Mouse (Mus musculus) embryonic fibroblast, embryonic 13.5 days (primary cell): ENCODE data around the gene Tmem164.

Experiments
- CTCF ChIP-seq: IDR thresholded peaks from 2 replicates; pipeline ENCODE4 v1.5.1; 2011; ENCODE audit warnings: mild to moderate bottlenecking, control low read depth, low read length, moderate library complexity, borderline replicate concordance; ENCODE audit not compliant: insufficient read depth
- POLR2A ChIP-seq: IDR thresholded peaks from 2 replicates; pipeline ENCODE4 v1.6.1; 2011; ENCODE audit warnings: low read depth, mild to moderate bottlenecking, control low read depth, low read length, moderate library complexity

DNA sequence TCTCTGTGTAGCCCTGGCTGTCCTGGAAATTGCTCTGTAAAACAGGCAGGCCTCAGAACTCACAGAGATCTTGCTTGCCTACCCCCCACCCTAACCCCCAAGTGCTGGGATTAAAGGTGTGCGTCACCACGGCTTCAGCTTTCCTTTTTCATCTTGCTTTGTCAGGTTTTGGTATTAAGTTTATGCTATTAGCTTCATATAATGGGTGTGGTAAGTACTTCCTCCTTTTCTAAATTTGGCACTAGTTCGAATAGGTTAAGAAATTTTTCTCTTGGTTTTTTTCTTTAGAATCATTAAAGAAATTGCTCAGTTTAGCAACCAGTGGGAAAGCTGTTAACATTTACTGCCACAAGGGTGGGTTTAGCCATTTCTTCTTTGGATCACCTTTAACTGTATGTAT is 34.8 kb downstream of the Tmem164 start:
- TF ChIP-seq CTCF (no peak), POLR2A (no peak)
